Mouse (Mus musculus) retina, postnatal 7 days (tissue): ENCODE results near the gene Ung.

Experiments used
- DNase-seq: peaks from one replicate; pipeline ENCODE4 v3.0.0-alpha.2; 2012; ENCODE audit warnings: low read depth, low spot score

Gene Ung

DNA sequence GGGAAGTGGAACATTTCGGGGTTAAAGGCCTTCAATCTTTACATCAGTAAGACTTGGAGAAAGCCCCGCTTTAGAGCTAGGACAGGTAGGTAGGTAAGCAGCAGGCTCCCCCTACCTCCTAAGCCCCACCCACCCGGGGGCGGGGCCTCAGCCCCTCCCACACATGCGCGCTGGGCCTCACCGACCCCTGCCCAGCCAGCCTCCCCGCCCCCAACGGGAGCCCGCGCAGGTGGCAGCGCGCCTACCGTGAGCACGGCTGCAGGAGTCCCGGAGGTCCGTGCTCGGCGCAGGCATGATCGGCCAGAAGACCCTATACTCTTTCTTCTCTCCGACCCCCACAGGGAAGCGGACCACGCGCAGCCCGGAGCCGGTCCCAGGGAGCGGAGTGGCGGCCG, at the start of gene Ung:
Ung (plus strand) TSS at position 176 of the 395 bp plus-strand sequence.
- no peak for DNase-seq

GRCm38 (mm10) chr5:114085501-114085900, 44.7 kb upstream of the Ung start:
- DNase-seq, result no peak

DNA sequence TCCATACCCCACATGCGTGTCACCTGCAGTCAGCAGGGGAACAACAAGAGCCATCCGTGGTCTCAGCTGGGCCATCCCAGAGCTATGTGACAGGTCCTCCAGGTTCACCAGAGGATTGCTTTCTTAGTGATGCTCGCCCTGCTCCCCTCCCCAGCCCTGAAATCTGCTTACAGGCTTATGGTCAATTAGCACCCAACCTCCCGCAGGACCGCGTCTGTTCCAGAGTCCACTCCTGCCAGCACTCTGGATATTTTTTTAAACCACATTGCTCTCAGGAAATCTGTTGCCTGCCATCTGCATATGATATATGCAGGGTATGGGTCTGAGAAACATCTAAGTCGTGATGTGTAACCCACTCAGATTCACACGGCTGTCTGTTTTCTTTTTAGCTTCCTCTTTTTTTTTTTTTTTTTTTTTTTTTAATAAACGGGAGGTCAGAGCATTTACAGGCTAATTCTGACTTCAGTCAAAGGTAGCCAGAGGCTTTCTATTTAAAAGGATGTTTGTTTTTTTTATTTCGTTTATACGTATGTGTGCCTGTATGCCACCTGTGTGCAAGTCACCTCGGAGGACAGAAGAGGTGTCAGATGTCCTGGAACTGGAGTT, 42.2 kb upstream of the Ung start:
- peak; percentile 51 for DNase-seq

DNA sequence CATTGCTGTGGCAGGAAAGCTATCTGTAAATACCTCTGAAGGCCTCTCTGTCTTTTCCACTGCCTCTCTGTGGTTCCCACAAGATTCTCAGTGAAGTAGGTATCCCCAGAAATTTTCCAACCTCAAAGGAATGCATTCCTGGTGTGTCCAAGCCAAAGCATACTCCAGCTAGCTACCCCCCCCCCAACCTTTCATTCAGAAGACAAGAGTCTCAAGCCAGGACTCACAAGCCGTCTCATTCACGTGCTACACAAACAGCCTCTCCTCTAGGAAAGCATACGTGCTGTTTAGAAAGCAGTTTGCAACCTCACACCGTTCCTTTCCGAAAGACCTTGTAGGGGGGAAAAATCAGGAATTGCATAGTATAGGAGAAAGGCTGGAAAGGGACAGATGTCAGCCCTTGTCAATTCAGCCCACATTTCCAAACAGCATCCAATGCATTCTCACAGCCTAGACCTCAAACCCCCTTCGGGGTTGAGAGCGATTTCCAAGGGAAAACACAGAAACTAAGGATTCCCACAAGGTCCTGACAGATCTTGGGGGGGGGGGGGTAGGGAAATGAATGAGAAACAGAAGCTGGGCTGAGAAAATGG, 39.7 kb upstream of the Ung start:
- DNase-seq, result no peak

- DNase-seq, result peak; percentile 49
These were observed 39.0 kb upstream of the Ung start, which contains the start of gene Svop for GRCm38 (mm10) chr5:114091057-114091807. TSS of gene Svop (minus strand) at chr5:114091570.

DNA sequence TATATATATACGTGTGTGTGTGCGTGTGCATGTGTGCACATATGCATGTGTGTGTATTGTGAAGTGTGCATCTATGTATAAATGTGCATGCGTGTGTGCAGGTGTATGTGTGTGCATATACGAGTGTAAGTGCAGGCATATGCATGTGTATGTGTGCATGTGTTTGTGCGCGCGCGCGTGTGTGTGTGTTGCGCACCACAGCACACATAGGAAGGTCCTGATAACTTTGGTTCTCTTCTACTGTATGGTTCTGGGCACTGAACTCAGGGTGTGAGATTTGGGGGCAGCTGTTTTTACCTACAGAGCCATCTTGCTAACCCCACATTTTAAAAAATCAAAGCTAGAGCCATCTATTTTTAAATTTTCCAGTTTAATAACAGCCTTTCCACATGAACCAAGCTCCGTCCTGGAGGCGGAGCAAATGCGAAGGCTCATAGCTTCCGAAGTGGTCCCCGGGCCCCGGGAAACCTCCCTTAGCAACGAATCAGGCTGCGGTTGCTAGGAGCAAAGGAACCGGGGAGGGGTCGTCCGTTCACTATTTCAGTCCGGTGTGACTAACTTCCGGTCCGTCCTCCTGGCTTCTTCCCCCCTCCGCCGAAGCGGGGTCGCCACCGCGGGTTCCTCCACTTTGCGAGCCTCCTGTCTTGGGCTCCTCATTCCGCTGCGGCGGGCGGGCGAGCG, 30.3 kb upstream of the Ung start:
- peak; percentile 84 for DNase-seq

DNA sequence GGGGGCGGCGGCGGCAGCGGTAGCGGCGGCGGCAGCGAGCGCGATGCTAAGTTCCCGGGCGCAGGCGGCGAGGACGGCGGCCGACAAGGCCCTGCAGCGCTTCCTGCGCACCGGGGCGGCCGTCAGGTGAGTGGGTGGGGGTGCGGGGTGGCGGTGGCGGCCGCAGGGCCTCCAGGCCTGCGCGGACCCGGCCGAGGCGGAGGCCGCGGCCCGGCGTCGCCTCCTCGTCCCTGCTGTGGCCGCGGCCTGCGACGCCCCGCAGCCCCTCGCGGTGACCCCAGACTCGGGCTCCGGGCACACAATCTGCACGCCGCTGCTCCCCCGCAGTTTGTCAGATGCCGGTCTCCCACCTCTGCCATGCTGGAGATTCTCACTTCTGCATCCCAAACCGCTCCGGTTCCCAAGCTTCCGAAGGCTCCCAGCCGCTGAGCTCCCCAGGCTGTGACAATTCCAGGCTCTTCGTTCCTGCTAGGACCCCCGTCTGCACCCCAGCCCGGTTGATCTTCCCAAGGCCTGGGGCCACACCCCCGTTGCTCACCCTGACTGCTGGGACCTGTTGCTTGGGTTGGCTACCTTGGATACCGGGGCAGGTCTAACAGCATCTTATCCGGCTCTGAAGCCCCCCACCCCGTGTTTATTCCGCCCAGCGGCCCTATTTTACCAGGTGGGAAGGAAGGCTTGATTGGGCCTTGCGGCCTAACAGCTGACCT, 29.6 kb upstream of the Ung start:
- no peak for DNase-seq

DNA sequence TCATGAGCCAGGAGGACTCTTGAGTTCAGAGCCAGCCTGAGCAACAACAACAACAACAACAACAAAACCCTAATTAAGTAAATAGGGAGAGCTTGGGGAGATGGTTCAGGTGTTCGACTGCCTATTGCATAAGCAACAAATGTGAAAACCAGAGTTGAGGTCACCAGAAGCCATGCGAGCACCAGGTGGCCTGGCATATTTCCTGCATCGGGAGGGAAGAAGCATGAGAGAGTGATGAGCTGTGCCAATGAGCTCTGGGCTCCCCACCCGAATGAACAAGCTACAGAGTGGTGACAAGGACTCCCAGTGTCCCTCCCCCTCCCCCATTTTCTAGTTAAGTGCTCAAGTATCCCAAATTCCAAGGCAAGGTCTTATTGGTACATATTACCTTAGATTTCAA, 28.3 kb upstream of the Ung start:
- DNase-seq, result no peak

- DNase-seq, result no peak
These were observed 27.4 kb upstream of the Ung start for GRCm38 (mm10) chr5:114102807-114103206.

DNA sequence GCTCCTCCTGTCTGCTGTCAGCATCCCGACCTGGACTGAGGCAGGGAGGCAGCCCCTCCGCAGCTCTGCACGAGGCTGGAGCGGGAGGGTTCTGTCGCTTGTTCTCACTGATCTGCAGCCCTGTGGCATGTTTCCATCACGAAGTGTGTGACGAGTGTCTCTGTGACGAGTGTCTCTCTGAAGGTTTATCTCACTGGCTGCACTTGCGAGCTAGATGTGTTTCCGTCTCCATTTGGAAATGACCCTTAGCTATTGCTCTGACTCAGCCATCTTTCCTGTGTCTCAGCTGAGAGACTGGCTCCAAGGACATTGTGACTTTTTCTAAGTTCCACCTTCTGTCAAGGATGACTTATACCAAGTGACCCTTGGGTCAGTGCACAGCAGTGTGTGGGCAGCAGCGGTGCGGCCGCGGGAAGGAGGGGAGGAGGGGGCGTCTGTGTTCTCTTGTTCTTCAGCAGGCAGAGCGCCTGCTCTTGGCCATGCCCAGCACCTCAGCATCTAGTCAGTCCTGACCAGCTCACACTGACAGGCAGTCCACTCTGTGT, 23.7 kb upstream of the Ung start:
- no peak for DNase-seq

DNA sequence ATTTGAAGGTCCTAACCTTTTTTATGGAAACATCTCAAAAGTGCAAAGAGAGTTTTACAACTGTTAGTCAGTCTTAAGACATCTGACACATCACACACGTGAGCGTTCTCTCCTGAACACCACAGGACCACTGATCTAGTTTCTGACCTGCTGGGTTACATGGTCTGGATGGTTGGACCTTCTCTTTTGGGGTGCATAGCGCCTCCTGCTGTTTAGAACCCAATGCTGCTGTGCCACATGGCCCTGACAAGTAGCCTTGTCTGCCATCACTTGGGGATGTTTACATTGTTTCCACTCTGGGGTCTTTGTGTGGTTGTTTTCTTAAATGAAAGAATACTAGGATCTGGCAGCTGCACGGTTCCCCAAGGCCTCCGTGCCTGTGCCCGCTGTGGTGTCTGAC, 16.9 kb upstream of the Ung start:
- no peak for DNase-seq

- DNase-seq, result no peak
These were observed 15.2 kb upstream of the Ung start for GRCm38 (mm10) chr5:114115030-114115429.

GRCm38 (mm10) chr5:114116586-114116985, 13.6 kb upstream of the Ung start:
- DNase-seq, result no peak

DNA sequence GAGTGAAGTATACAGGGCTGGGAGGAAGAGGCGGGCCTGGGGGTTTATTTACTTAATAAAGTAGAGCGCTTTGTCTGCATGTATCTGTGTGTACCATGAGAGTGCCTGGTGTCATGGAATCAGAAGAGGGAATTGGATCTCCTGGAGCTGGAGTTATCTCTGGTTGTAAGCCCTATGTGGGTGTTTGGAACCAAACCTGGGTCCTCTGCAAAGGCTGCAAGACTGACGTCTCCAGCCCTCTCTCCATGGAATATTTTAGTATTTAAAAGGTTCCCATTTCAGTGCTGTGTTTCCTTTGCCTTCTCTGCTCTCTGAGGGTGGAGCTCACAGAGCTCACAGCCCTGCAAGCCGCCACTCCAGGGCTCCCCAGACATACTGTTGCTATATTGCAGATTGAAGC, 10.4 kb upstream of the Ung start:
- no peak for DNase-seq

DNA sequence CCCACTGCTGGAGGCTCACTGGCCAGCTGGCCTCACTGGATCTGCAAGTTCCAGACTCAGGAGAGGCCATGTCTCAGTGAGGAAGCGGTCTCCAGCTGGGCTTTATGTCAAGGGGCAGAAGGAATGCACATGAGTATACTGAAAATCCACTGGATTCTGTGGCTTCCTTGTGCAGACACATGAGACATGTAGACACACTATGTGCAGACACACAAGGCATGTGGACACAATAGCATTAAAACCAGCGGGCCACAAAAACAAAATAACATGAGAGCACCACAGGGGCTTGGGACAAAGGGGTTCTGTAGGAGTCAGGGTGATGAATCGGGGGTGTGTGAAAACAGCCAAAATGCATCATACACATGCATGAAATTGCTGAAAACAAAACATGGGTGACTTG, 4.2 kb upstream of the Ung start:
- DNase-seq, result no peak

GRCm38 (mm10) chr5:114126499-114127244, 3.5 kb upstream of the Ung start:
- no peak for DNase-seq

DNA sequence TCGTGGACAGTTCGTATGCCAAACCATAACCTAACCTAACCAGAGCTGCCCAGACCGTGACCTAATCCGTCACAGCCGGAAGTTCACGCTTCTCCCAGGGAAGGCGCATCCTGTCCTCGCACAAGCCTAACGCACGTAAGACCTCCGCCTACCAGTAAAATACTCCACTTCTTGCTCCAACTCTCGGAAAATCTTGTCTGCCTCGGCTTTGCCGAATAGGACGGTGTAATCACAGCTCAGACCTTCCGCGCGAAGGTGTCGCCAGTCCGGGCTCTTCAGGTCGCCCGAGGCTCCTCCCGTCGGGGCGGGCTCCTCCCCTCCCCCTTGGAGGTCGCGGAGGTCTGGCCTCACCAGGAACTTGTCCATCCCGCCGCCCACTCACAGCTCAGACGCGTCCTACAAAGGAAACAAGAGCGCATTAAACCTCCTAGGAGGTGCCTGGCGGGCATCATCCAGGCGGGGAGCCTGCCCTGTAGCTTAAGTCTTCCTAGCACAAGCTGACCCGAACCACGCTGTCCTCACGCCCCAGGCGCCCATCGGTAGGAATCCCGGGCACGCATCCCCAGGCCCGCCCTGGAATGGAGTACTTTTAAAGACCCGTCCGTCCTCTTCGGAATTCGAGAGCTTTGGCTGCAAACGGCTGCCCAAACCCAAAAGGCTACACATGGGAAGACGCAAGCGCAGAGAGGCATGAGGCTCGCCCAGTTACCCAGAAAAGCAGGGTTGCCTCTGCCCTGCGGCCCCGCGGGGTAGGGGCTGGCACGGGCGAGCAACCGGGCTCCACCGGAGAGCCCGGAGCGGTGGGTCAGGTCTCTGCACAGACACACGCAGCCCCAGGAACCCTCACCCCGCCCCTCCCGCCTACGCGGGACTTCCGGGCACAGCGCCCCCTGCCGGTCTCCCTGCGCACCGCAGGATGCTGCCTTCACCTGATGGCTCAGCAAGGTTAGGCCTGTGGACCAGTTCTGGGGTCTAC, 2.5 kb upstream of the Ung start, which contains the start of gene Alkbh2:
Alkbh2 (minus strand) TSS at position 845 of the 976 bp plus-strand sequence.
- DNase-seq, result peak; percentile 71

DNA sequence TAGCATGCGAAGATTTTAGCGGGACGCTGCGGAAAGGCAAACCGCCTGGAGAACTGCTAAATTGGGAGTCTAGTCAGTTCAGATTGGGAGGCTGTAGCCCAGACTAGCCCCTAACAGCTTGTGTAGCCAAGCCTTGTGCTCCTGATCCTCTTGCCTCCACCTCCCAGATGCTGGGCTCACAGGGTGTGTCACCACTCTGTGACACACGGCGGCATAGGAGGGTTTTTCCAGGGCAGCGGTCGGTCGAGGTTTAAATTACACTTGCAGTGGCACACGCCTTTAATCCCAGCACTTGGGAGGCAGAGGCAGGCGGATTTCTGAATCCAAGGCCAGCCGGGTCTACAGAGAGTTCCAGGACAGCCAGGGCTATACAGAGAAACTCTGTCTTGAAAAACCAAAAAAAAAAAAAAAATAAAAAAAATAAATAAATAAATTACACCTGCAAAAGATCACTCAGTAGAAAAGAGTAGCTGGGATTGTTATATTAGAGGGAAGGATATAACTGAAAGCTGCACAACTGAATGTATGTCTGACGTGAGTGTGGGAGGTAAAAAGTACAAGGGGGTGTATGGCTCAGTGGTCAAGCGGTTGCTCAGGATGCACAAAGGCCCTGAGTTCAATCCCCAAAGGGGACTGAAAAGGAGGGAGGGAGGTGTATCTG, 506 bp upstream of the Ung start:
- no peak for DNase-seq
